ENCODE assay signal across 25 mouse cellular contexts in genomic region chr9:67066616-67067015, GRCm38 (mm10).
"Had no signal": no experiment of that assay in that cellular context is flagged by ENCODE, and none has a peak within 500 bp of the region (broad histone marks: within the 10 kb centered on the region; RNA-seq: fewer than 3 reads in every experiment).

No protein-coding gene starts in this region.

- H3K4me2 ChIP-seq: heart, embryonic 11.5 days; heart, embryonic 13.5 days; heart, embryonic 15.5 days; hindbrain, embryonic 13.5 days; hindbrain, embryonic 15.5 days; kidney, embryonic 15.5 days; limb, embryonic 15.5 days; liver, embryonic 12.5 days had no signal

- DNase-seq: gastrocnemius, postnatal 14 days; gastrocnemius, postnatal 36 days; heart, adult 18-20 months; heart, postnatal 14 days; heart, postnatal 36 days; kidney, adult 11 months; kidney, adult 2 months; kidney, adult 9 months; kidney, postnatal 14 days; kidney, postnatal 36 days; layer of hippocampus, adult 9-11 months; layer of hippocampus, postnatal 36 days; left cerebral cortex, postnatal 4 days had no signal

- H3K27ac ChIP-seq: heart, embryonic 13.5 days; heart, embryonic 15.5 days; hindbrain, embryonic 13.5 days; hindbrain, embryonic 15.5 days; hindbrain, postnatal 0 days; kidney, embryonic 15.5 days; kidney, postnatal 0 days; limb, embryonic 15.5 days; liver, embryonic 12.5 days; liver, embryonic 14.5 days had no signal

- H3K27me3 ChIP-seq: heart, embryonic 13.5 days; heart, embryonic 15.5 days; hindbrain, embryonic 13.5 days; hindbrain, embryonic 15.5 days; kidney, embryonic 15.5 days; limb, embryonic 15.5 days; liver, embryonic 12.5 days had no signal

- H3K4me1 ChIP-seq: hindbrain, embryonic 15.5 days had no signal

- H3K4me3 ChIP-seq: heart, embryonic 13.5 days; heart, embryonic 15.5 days; hindbrain, embryonic 13.5 days; hindbrain, embryonic 15.5 days; kidney, embryonic 15.5 days; limb, embryonic 15.5 days; liver, embryonic 12.5 days had no signal

- H3K36me3 ChIP-seq: heart, embryonic 13.5 days; heart, embryonic 15.5 days; hindbrain, embryonic 13.5 days; hindbrain, embryonic 15.5 days; kidney, embryonic 15.5 days; limb, embryonic 15.5 days; liver, embryonic 12.5 days had no signal

- ATAC-seq: hindbrain, postnatal 0 days; intestine, embryonic 16.5 days; liver, embryonic 12.5 days had no signal

- H3K9ac ChIP-seq: heart, embryonic 13.5 days; heart, embryonic 15.5 days; hindbrain, embryonic 13.5 days; hindbrain, embryonic 15.5 days; kidney, embryonic 15.5 days; limb, embryonic 15.5 days; liver, embryonic 12.5 days; liver, embryonic 14.5 days had no signal

- H3K9me3 ChIP-seq: heart, embryonic 13.5 days; heart, embryonic 15.5 days; hindbrain, embryonic 13.5 days; hindbrain, embryonic 15.5 days; kidney, embryonic 15.5 days; limb, embryonic 15.5 days; liver, embryonic 12.5 days had no signal
